Mouse (Mus musculus) E14TG2a.4 (cell line): ENCODE measurements at regions not wholly inside any gene's neighbourhood (a gene's known extent, or its start where the extent isn't known, plus 50 kb on each side); places are given as distances from the start of the nearest gene placed in this dataset.

Experiments used
- CTCF ChIP-seq: conservative IDR thresholded peaks from 2 replicates; pipeline ENCODE4 v1.5.1; 2014; ENCODE audit warnings: low read length
- NANOG ChIP-seq: IDR thresholded peaks from 2 replicates; pipeline ENCODE4 v1.6.1; 2014; ENCODE audit warnings: borderline replicate concordance, low read length, mixed read lengths
- POU5F1 ChIP-seq: IDR thresholded peaks from 2 replicates; pipeline ENCODE4 v1.6.1; 2014; ENCODE audit warnings: low read length, borderline replicate concordance

DNA sequence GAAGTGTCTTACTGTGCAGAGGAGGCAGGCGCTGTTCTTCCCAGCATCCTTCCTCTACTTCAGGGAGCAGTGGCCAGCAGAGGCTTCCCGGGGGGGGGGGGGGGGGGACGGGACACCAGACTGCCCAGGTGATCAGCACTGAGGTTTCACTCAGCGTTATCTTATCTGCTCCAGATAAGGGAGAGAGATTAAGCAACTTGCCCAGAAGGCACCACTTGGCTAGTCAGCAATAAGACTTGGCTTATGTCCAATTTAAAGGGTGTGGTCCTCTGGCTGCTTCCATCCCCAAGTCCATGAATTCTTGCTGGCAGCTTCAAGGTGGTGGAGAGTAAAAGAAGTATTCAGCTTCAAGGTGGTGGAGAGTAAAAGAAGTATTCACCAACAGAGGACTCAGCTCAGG lies 108.9 kb upstream of the Ptch1 start:
- TF ChIP-seq CTCF, result no peak
- TF ChIP-seq POU5F1, result no peak
- TF ChIP-seq NANOG, result no peak
